Mouse (Mus musculus) liver, embryonic 14.5 days (tissue): Measurements from ENCODE around the gene Shank2. TPM values are rescaled to one million over a fixed set of nuclear protein-coding genes. Genes with fewer than 3 reads are reported as not detected.

ENCODE experiments used
- ATAC-seq: fragments of 200-750 bp; cut with Nextera tagmentation; 2 replicates; pipeline ENCODE4 v1.8.0; 2017; ENCODE audit warnings: moderate number of reproducible peaks, mild to moderate bottlenecking, moderate library complexity; ENCODE audit not compliant: insufficient read depth
- DNase-seq, 3 experiments: peaks; one replicate each; pipeline ENCODE4 v3.0.0-alpha.2; 2012 to 2013; ENCODE audit warnings: low read depth in 3 of 3, low spot score in 3 of 3
- H3K27ac ChIP-seq: fragments of 300-500 bp; sonication (generic); 2 replicates; pipeline ENCODE4 v1.5.1; 2014; ENCODE audit warnings: moderate library complexity, mild to moderate bottlenecking, control low read depth, inconsistent platforms
- H3K27me3 ChIP-seq: fragments of 300-500 bp; sonication (generic); 2 replicates; pipeline ENCODE4 v1.6.1; 2014; ENCODE audit warnings: mild to moderate bottlenecking, low read length, moderate library complexity; ENCODE audit not compliant: control insufficient read depth, insufficient read depth
- H3K36me3 ChIP-seq: fragments of 300-500 bp; sonication (generic); replicated peaks from 2 replicates; pipeline ENCODE4 v1.6.1; 2014; ENCODE audit warnings: low read depth; ENCODE audit not compliant: control insufficient read depth, insufficient read depth
- H3K4me1 ChIP-seq, 2 experiments: fragments of 200-500 bp in 1 of 2; fragments of 300-500 bp in 1 of 2; sonication (generic) in 1 of 2; replicated peaks; 2 replicates each; pipeline ENCODE4 v1.6.1; 2012 to 2014; ENCODE audit warnings: antibody characterized with exemption in 1 of 2, inconsistent platforms in 1 of 2, low read length in 1 of 2; ENCODE audit not compliant: control insufficient read depth in 2 of 2, insufficient read depth in 2 of 2
- H3K4me2 ChIP-seq: fragments of 300-500 bp; sonication (generic); 2 replicates; pipeline ENCODE4 v1.6.1; 2014; ENCODE audit warnings: low read depth, mild to moderate bottlenecking, control low read depth, moderate library complexity
- H3K4me3 ChIP-seq, 2 experiments: fragments of 200-500 bp in 1 of 2; fragments of 300-500 bp in 1 of 2; sonication (generic) in 1 of 2; 2 replicates each; pipeline ENCODE4 v1.5.1; 2012 to 2014; ENCODE audit warnings: low read depth in 2 of 2, low read length in 2 of 2, mild to moderate bottlenecking in 2 of 2, control low read depth in 1 of 2, inconsistent platforms in 1 of 2, moderate library complexity in 1 of 2; ENCODE audit not compliant: insufficient read depth in 1 of 2
- H3K9ac ChIP-seq: fragments of 300-500 bp; sonication (generic); replicated peaks from 2 replicates; pipeline ENCODE4 v1.6.1; 2014; ENCODE audit warnings: mild to moderate bottlenecking, control low read depth, moderate library complexity
- H3K9me3 ChIP-seq: fragments of 300-500 bp; sonication (generic); 2 replicates; pipeline ENCODE4 v1.6.1; 2016; ENCODE audit warnings: low read length, mixed read lengths; ENCODE audit not compliant: control insufficient read depth
- CTCF ChIP-seq: IDR thresholded peaks from 2 replicates; pipeline ENCODE4 v1.5.1; 2016; ENCODE audit warnings: antibody characterized with exemption, low read depth, control low read depth
- EP300 ChIP-seq: IDR thresholded peaks from 2 replicates; pipeline ENCODE4 v1.6.1; 2016; ENCODE audit warnings: antibody characterized with exemption, low read depth
- WGBS: fragments of 180-500 bp; shearing (Covaris S2); extraction: QIAGEN DNeasy Blood & Tissue Kit; methylation state at CpG from one replicate; pipeline ENCODE4 v1.1.7; 2014; ENCODE audit not compliant: insufficient replicate concordance; 5-methylcytosine and 5-hydroxymethylcytosine counted together
- polyA plus RNA-seq, 2 experiments: library from polyadenylated mRNA; depleted of rRNA in 1 of 2; stranded (reverse) in 1 of 2; unstranded in 1 of 2; fragments of >200 nt; fragmentation: Nextera tagmentation in 1 of 2; extraction: Ambion mirVana in 1 of 2; gene quantifications; 2 replicates each; pipeline versions ENCODE4 v1.2.1 to v1.2.3; 2012 to 2014

Gene Shank2
- polyA plus RNA-seq (2012; rRNA removed) (0.35 and 0.47 TPM in 2 replicates), polyA plus RNA-seq (2014; fragmentation: Nextera tagmentation; extraction: Ambion mirVana) (0.17 and 0.27 TPM in 2 replicates)

GRCm38 (mm10) chr7:144001628-144002027, at the start of gene Shank2:
Shank2 (plus strand) TSS chr7:144001928.
- Histone ChIP-seq H3K36me3 (no peaks in the 10 kb centered on the region), H3K27ac (no peak within 1 kb of the TSS), H3K27me3 (no peaks in the 10 kb centered on the region), H3K4me1 (no peaks in the 10 kb centered on the region), H3K4me3 (no peak within 1 kb of the TSS), H3K9ac (no peak within 1 kb of the TSS), H3K9me3 (no peaks in the 10 kb centered on the region), H3K4me2 (no peak within 1 kb of the TSS)
- WGBS, result 63% methylated on average over 3 of the region's 3 CpGs
- DNase-seq (no peak), ATAC-seq (no peak)
- TF ChIP-seq CTCF, result no peak
- TF ChIP-seq EP300, result no peak

GRCm38 (mm10) chr7:143952130-143952529, 49.6 kb upstream of the Shank2 start:
- Histone ChIP-seq H3K4me1 (no peaks in the 10 kb centered on the region), H3K27me3 (no peaks in the 10 kb centered on the region), H3K9ac (no peak overlapping the region), H3K4me3 (no peak overlapping the region), H3K27ac (no peak overlapping the region), H3K9me3 (no peaks in the 10 kb centered on the region), H3K36me3 (no peaks in the 10 kb centered on the region), H3K4me2 (no peak overlapping the region)
- WGBS, result 55% methylated on average over 3 of the region's 3 CpGs
- ATAC-seq (no peak), DNase-seq (no peak)
- TF ChIP-seq CTCF (no peak), EP300 (no peak)

GRCm38 (mm10) chr7:143956575-143957295, 45.0 kb upstream of the Shank2 start:
- no peaks in the 10 kb centered on the region for H3K4me1 ChIP-seq
- H3K27me3 ChIP-seq, result no peaks in the 10 kb centered on the region
- no peak overlapping the region for H3K27ac ChIP-seq
- H3K9ac ChIP-seq, result no peak overlapping the region
- no peak overlapping the region for H3K4me3 ChIP-seq
- ATAC-seq, result no peak
- DNase-seq, result no peak
- TF ChIP-seq EP300, result no peak
- no peak for TF ChIP-seq CTCF
- H3K36me3 ChIP-seq, result no peaks in the 10 kb centered on the region
- WGBS, result 64% methylated on average over 6 of the region's 6 CpGs
- no peak overlapping the region for H3K4me2 ChIP-seq
- no peaks in the 10 kb centered on the region for H3K9me3 ChIP-seq

GRCm38 (mm10) chr7:143958030-143958565, 43.6 kb upstream of the Shank2 start:
- DNase-seq (no peak), ATAC-seq (no peak)
- no peak for TF ChIP-seq CTCF
- no peak for TF ChIP-seq EP300
- no peaks in the 10 kb centered on the region for H3K27me3 ChIP-seq
- 44% methylated on average over 11 of the region's 11 CpGs for WGBS
- H3K4me3 ChIP-seq, result no peak overlapping the region
- H3K27ac ChIP-seq, result no peak overlapping the region
- H3K4me2 ChIP-seq, result no peak overlapping the region
- no peaks in the 10 kb centered on the region for H3K4me1 ChIP-seq
- no peaks in the 10 kb centered on the region for H3K36me3 ChIP-seq
- no peak overlapping the region for H3K9ac ChIP-seq
- no peaks in the 10 kb centered on the region for H3K9me3 ChIP-seq

GRCm38 (mm10) chr7:143963813-143964212, 37.9 kb upstream of the Shank2 start:
- H3K9ac ChIP-seq, result no peak overlapping the region
- no peak overlapping the region for H3K4me3 ChIP-seq
- ATAC-seq, result no peak
- H3K4me2 ChIP-seq, result no peak overlapping the region
- no peaks in the 10 kb centered on the region for H3K27me3 ChIP-seq
- TF ChIP-seq EP300, result no peak
- 0 out of 2 replicates have a peak, but pooled peaks have one; percentile 6 for TF ChIP-seq CTCF
- 67% methylated on average over 5 of the region's 5 CpGs for WGBS
- no peak overlapping the region for H3K27ac ChIP-seq
- no peaks in the 10 kb centered on the region for H3K9me3 ChIP-seq
- no peaks in the 10 kb centered on the region for H3K36me3 ChIP-seq
- H3K4me1 ChIP-seq, result no peaks in the 10 kb centered on the region
- DNase-seq, result no peak
